Mouse (Mus musculus): ENCODE measurements around the gene Mmaa.

GRCm38 (mm10) chr8:79295276-79296105, 754 bp upstream of the Mmaa start:
- no peak for TF ChIP-seq CHD2 (IDR thresholded peaks at IDR 0.05; ENCODE audit: low read depth, low read length)
- TF ChIP-seq ZC3H11A (IDR thresholded peaks at IDR 0.05; ENCODE audit: borderline replicate concordance, low read depth, low read length): no peak
